Mouse (Mus musculus): Measurements from ENCODE around the gene Gabbr1. TPM values are rescaled to one million over a fixed set of nuclear protein-coding genes. Genes with fewer than 3 reads are reported as not detected.
A peak's percentile ranks its signal among the peaks of the same experiment; 100 is the strongest.

Gene Gabbr1
- total and polyA plus RNA-seq, 2 experiments from 2014 or later: 80.1 to 416 TPM

GRCm38 (mm10) chr17:37022628-37023576 is 22.9 kb upstream of the Gabbr1 start, which contains the start of gene Mog:
TSS of gene Mog (minus strand) at chr17:37023398.
- H3K27me3 ChIP-seq (ENCODE audit: insufficient read depth, low read length): no peaks in the 10 kb centered on the region
- no peak for DNase-seq
- no peaks in the 10 kb centered on the region for H3K9me3 ChIP-seq (ENCODE audit: low read length)
- H3K4me2 ChIP-seq (ENCODE audit: low read depth): no peak within 1 kb of the TSS
- no peaks in the 10 kb centered on the region for H3K4me1 ChIP-seq (ENCODE audit: insufficient read depth)
- H3K9ac ChIP-seq: no peak within 1 kb of the TSS
- TF ChIP-seq CTCF (IDR thresholded peaks at IDR 0.05; ENCODE audit: low read depth): no peak
- H3K4me3 ChIP-seq (ENCODE audit: low read depth, low read length): no peak within 1 kb of the TSS
- WGBS: 72% methylated on average over 9 of the region's 9 CpGs
- ATAC-seq: no peak
- no peaks in the 10 kb centered on the region for H3K36me3 ChIP-seq (ENCODE audit: insufficient read depth)
- H3K27ac ChIP-seq (ENCODE audit: low read depth, low read length): no peak within 1 kb of the TSS

GRCm38 (mm10) chr17:37026425-37026824 is 19.3 kb upstream of the Gabbr1 start:
- H3K27ac ChIP-seq (ENCODE audit: low read depth, low read length): no peak overlapping the region
- H3K4me1 ChIP-seq (ENCODE audit: insufficient read depth): no peaks in the 10 kb centered on the region; the same call in 1 of the 2 replicates
- H3K27me3 ChIP-seq (ENCODE audit: insufficient read depth, low read length): no peaks in the 10 kb centered on the region
- H3K36me3 ChIP-seq (ENCODE audit: insufficient read depth): no peaks in the 10 kb centered on the region
- H3K9me3 ChIP-seq (ENCODE audit: low read length): no peaks in the 10 kb centered on the region
- H3K4me3 ChIP-seq (ENCODE audit: low read depth, low read length): no peak overlapping the region
- TF ChIP-seq CTCF (IDR thresholded peaks at IDR 0.05; ENCODE audit: low read depth): no peak
- H3K9ac ChIP-seq: no peak overlapping the region
- H3K4me2 ChIP-seq (ENCODE audit: low read depth): no peak overlapping the region
- no peak for DNase-seq
- no peak for ATAC-seq
- WGBS: 65% methylated on average over 2 of the region's 2 CpGs

GRCm38 (mm10) chr17:37027486-37027885 is 18.3 kb upstream of the Gabbr1 start:
- Histone ChIP-seq H3K4me2 (ENCODE audit: low read depth) (no peak overlapping the region), H3K4me3 (ENCODE audit: low read depth, low read length) (no peak overlapping the region), H3K9me3 (ENCODE audit: low read length) (no peaks in the 10 kb centered on the region), H3K4me1 (ENCODE audit: insufficient read depth) (no peaks in the 10 kb centered on the region; the same call in 1 of the 2 replicates), H3K36me3 (ENCODE audit: insufficient read depth) (no peaks in the 10 kb centered on the region), H3K27ac (ENCODE audit: low read depth, low read length) (peak overlapping the region; percentile 96; the same call in 1 of the 2 replicates), H3K9ac (no peak overlapping the region), H3K27me3 (ENCODE audit: insufficient read depth, low read length) (no peaks in the 10 kb centered on the region)
- ATAC-seq: no peak
- no peak for TF ChIP-seq CTCF (IDR thresholded peaks at IDR 0.05; ENCODE audit: low read depth)
- WGBS: 94% methylated on average over 4 of the region's 4 CpGs
- no peak for DNase-seq

- Histone ChIP-seq H3K4me2 (ENCODE audit: low read depth) (peak overlapping the region; percentile 46), H3K9ac (peak overlapping the region; percentile 65), H3K27me3 (ENCODE audit: insufficient read depth, low read length) (no peaks in the 10 kb centered on the region), H3K9me3 (ENCODE audit: low read length) (no peaks in the 10 kb centered on the region), H3K27ac (ENCODE audit: low read depth, low read length) (peak overlapping the region; percentile 96), H3K4me1 (ENCODE audit: insufficient read depth) (no peaks in the 10 kb centered on the region; the same call in 1 of the 2 replicates), H3K36me3 (ENCODE audit: insufficient read depth) (no peaks in the 10 kb centered on the region), H3K4me3 (ENCODE audit: low read depth, low read length) (peak overlapping the region; percentile 38)
- ATAC-seq (peak; percentile 21), DNase-seq (no peak)
- under 1% methylated on average over 10 of the region's 10 CpGs for WGBS
- no peak for TF ChIP-seq CTCF (IDR thresholded peaks at IDR 0.05; ENCODE audit: low read depth)
These were observed 17.6 kb upstream of the Gabbr1 start for GRCm38 (mm10) chr17:37028212-37028611.

- under 1% methylated on average over 14 of the region's 14 CpGs for WGBS
- TF ChIP-seq CTCF (IDR thresholded peaks at IDR 0.05; ENCODE audit: low read depth): no peak
- Histone ChIP-seq H3K9ac (peak overlapping the region; percentile 65), H3K4me3 (ENCODE audit: low read depth, low read length) (peak overlapping the region; percentile 38), H3K27ac (ENCODE audit: low read depth, low read length) (peak overlapping the region; percentile 96), H3K36me3 (ENCODE audit: insufficient read depth) (no peaks in the 10 kb centered on the region), H3K9me3 (ENCODE audit: low read length) (no peaks in the 10 kb centered on the region), H3K4me2 (ENCODE audit: low read depth) (peak overlapping the region; percentile 46), H3K27me3 (ENCODE audit: insufficient read depth, low read length) (no peaks in the 10 kb centered on the region), H3K4me1 (ENCODE audit: insufficient read depth) (no peaks in the 10 kb centered on the region; the same call in 1 of the 2 replicates)
- ATAC-seq (peak; percentile 98), DNase-seq (peak; percentile 98)
These were observed 17.1 kb upstream of the Gabbr1 start for GRCm38 (mm10) chr17:37028683-37029120.

- no peaks in the 10 kb centered on the region for H3K9me3 ChIP-seq (ENCODE audit: low read length)
- peak overlapping the region; percentile 46 for H3K4me2 ChIP-seq (ENCODE audit: low read depth)
- peak; percentile 1 for ATAC-seq
- H3K27me3 ChIP-seq (ENCODE audit: insufficient read depth, low read length): no peaks in the 10 kb centered on the region
- 50% methylated on average over 8 of the region's 8 CpGs for WGBS
- DNase-seq: no peak
- peak overlapping the region; percentile 38 for H3K4me3 ChIP-seq (ENCODE audit: low read depth, low read length)
- no peaks in the 10 kb centered on the region for H3K36me3 ChIP-seq (ENCODE audit: insufficient read depth)
- peak overlapping the region; percentile 65 for H3K9ac ChIP-seq
- no peaks in the 10 kb centered on the region; the same call in 1 of the 2 replicates for H3K4me1 ChIP-seq (ENCODE audit: insufficient read depth)
- TF ChIP-seq CTCF (IDR thresholded peaks at IDR 0.05; ENCODE audit: low read depth): no peak
- peak overlapping the region; percentile 96 for H3K27ac ChIP-seq (ENCODE audit: low read depth, low read length)
These were observed 16.6 kb upstream of the Gabbr1 start for GRCm38 (mm10) chr17:37029162-37029561.
